In genomic region chr8:13507284-13507937, GRCm38 (mm10) we compare ENCODE assay signal across 23 mouse cellular contexts. TPM values are rescaled to one million over a fixed set of nuclear protein-coding genes. Genes with fewer than 3 reads are reported as not detected.
DNase-seq lines count a peak whose midpoint lies in the region; ATAC-seq and TF ChIP-seq lines count a peak whose summit lies in the region.
"Had no signal": no experiment of that assay in that cellular context is flagged by ENCODE, and none has a peak within 500 bp of the region (broad histone marks: within the 10 kb centered on the region; RNA-seq: fewer than 3 reads in every experiment).

No protein-coding gene starts in this region.

- no peak for TF ChIP-seq CTCF in lung, postnatal 0 days (IDR thresholded peaks at IDR 0.05)

- no peak overlapping the region for H3K9ac ChIP-seq in kidney, embryonic 16.5 days (replicated peaks; ENCODE audit: low read length)
- no peak overlapping the region for H3K9ac ChIP-seq in kidney, embryonic 14.5 days (ENCODE audit: low read depth, low read length)
- no peak overlapping the region for H3K9ac ChIP-seq in lung, postnatal 0 days (replicated peaks; ENCODE audit: low read depth)
- H3K9ac ChIP-seq in stomach, embryonic 16.5 days (ENCODE audit: low read length) = no peak overlapping the region
- H3K9ac ChIP-seq: forebrain, embryonic 12.5 days; heart, embryonic 12.5 days; limb, embryonic 12.5 days; neural tube, embryonic 12.5 days had no signal

- H3K4me1 ChIP-seq in kidney, embryonic 16.5 days (ENCODE audit: insufficient read depth, low read length) = 0 out of 2 replicates have a peak, but pooled peaks cover 6% of the 10 kb centered on the region
- H3K4me1 ChIP-seq in kidney, embryonic 14.5 days (ENCODE audit: control insufficient read depth, insufficient read depth, low read length) = no peaks in the 10 kb centered on the region
- peaks cover 3% of the 10 kb centered on the region; the same call in 1 of the 2 replicates for H3K4me1 ChIP-seq in lung, postnatal 0 days (ENCODE audit: insufficient read depth, low read depth, low read length)
- peaks cover 28% of the 10 kb centered on the region for H3K4me1 ChIP-seq in stomach, embryonic 16.5 days (ENCODE audit: control insufficient read depth, insufficient read depth, low read length)
- H3K4me1 ChIP-seq: forebrain, embryonic 12.5 days; limb, embryonic 12.5 days; neural tube, embryonic 12.5 days had no signal

- H3K27me3 ChIP-seq in kidney, embryonic 16.5 days (ENCODE audit: insufficient read depth, low read length) = 0 out of 2 replicates have a peak, but pooled peaks cover 3% of the 10 kb centered on the region
- H3K27me3 ChIP-seq in kidney, embryonic 14.5 days (ENCODE audit: control insufficient read depth, insufficient read depth, low read length) = no peaks in the 10 kb centered on the region
- H3K27me3 ChIP-seq in lung, postnatal 0 days (replicated peaks; ENCODE audit: insufficient read depth, low read length) = no peaks in the 10 kb centered on the region
- no peaks in the 10 kb centered on the region for H3K27me3 ChIP-seq in stomach, embryonic 16.5 days (ENCODE audit: control insufficient read depth, insufficient read depth, low read length)
- H3K27me3 ChIP-seq: neural tube, embryonic 12.5 days had no signal

- peak; percentile 33; the same call in 1 of the 2 replicates for ATAC-seq in kidney, embryonic 16.5 days (ENCODE audit: low FRiP score, low TSS enrichment)
- ATAC-seq in kidney, embryonic 14.5 days (ENCODE audit: low FRiP score, low TSS enrichment) = no peak
- peak; percentile 53 for ATAC-seq in lung, postnatal 0 days
- ATAC-seq in stomach, embryonic 16.5 days (ENCODE audit: insufficient read depth, low FRiP score) = peak; percentile 76

- peak overlapping the region; percentile 36; the same call in 1 of the 2 replicates for H3K27ac ChIP-seq in kidney, embryonic 16.5 days (ENCODE audit: low read length)
- H3K27ac ChIP-seq in kidney, embryonic 14.5 days (ENCODE audit: low read depth, low read length) = no peak overlapping the region
- H3K27ac ChIP-seq in lung, postnatal 0 days (ENCODE audit: low read length) = peak overlapping the region; percentile 26; the same call in 1 of the 2 replicates
- H3K27ac ChIP-seq in stomach, embryonic 16.5 days (ENCODE audit: low read length) = peak overlapping the region; percentile 67
- H3K27ac ChIP-seq: forebrain, embryonic 12.5 days; hindbrain, postnatal 0 days; limb, embryonic 12.5 days; neural tube, embryonic 12.5 days had no signal

- no peaks in the 10 kb centered on the region for H3K9me3 ChIP-seq in kidney, embryonic 16.5 days (ENCODE audit: low read length)
- no peaks in the 10 kb centered on the region for H3K9me3 ChIP-seq in kidney, embryonic 14.5 days (ENCODE audit: control insufficient read depth, low read length)
- H3K9me3 ChIP-seq in lung, postnatal 0 days (ENCODE audit: low read length) = no peaks in the 10 kb centered on the region
- no peaks in the 10 kb centered on the region for H3K9me3 ChIP-seq in stomach, embryonic 16.5 days (replicated peaks; ENCODE audit: control insufficient read depth, low read length)
- H3K9me3 ChIP-seq: forebrain, embryonic 12.5 days; heart, embryonic 12.5 days; limb, embryonic 12.5 days; neural tube, embryonic 12.5 days had no signal

- 81% methylated on average over 3 of the region's 3 CpGs for WGBS in kidney, embryonic 16.5 days
- 70% methylated on average over 3 of the region's 3 CpGs for WGBS in kidney, embryonic 14.5 days
- 57% methylated on average over 3 of the region's 3 CpGs for WGBS in lung, postnatal 0 days
- WGBS in stomach, embryonic 16.5 days = 54% methylated on average over 3 of the region's 3 CpGs

- H3K4me2 ChIP-seq in kidney, embryonic 16.5 days (replicated peaks; ENCODE audit: low read depth, low read length) = no peak overlapping the region
- H3K4me2 ChIP-seq in kidney, embryonic 14.5 days (replicated peaks; ENCODE audit: low read depth, low read length) = no peak overlapping the region
- H3K4me2 ChIP-seq in lung, postnatal 0 days (replicated peaks; ENCODE audit: low read depth, low read length) = no peak overlapping the region
- no peak overlapping the region for H3K4me2 ChIP-seq in stomach, embryonic 16.5 days (ENCODE audit: low read depth, low read length)
- H3K4me2 ChIP-seq: forebrain, embryonic 12.5 days; heart, embryonic 12.5 days; limb, embryonic 12.5 days; neural tube, embryonic 12.5 days had no signal

- TF ChIP-seq EP300 in lung, postnatal 0 days (IDR thresholded peaks at IDR 0.05) = no peak

- peak; percentile 20 to 60 for DNase-seq in adrenal gland, adult (ENCODE audit: inconsistent age in 2 of 2, low spot score in 1 of 2)
- no peak for DNase-seq in adrenal gland, postnatal 25 days
- peak; percentile 36 for DNase-seq in lung, postnatal 0 days (ENCODE audit: low spot score)
- no peak for DNase-seq in lung, postnatal 10 days
- no peak for DNase-seq in right cerebral cortex, postnatal 14 days
- DNase-seq: cerebellum, adult 11-12 months; embryo, embryonic 11 days; thymus, adult 2 months had no signal

- H3K36me3 ChIP-seq in kidney, embryonic 16.5 days (ENCODE audit: insufficient read depth, low read length) = no peaks in the 10 kb centered on the region
- H3K36me3 ChIP-seq in kidney, embryonic 14.5 days (ENCODE audit: control insufficient read depth, insufficient read depth, low read length) = no peaks in the 10 kb centered on the region
- no peaks in the 10 kb centered on the region for H3K36me3 ChIP-seq in lung, postnatal 0 days (ENCODE audit: insufficient read depth, low read length)
- H3K36me3 ChIP-seq in stomach, embryonic 16.5 days (ENCODE audit: control insufficient read depth, insufficient read depth, low read length) = no peaks in the 10 kb centered on the region
- H3K36me3 ChIP-seq: forebrain, embryonic 12.5 days; heart, embryonic 12.5 days; limb, embryonic 12.5 days; neural tube, embryonic 12.5 days had no signal

- no peak overlapping the region for H3K4me3 ChIP-seq in kidney, embryonic 16.5 days (ENCODE audit: low read length)
- H3K4me3 ChIP-seq in kidney, embryonic 14.5 days (ENCODE audit: low read length) = no peak overlapping the region
- H3K4me3 ChIP-seq in lung, postnatal 0 days (ENCODE audit: low read depth, low read length) = no peak overlapping the region
- H3K4me3 ChIP-seq in stomach, embryonic 16.5 days (replicated peaks; ENCODE audit: low read length) = no peak overlapping the region
- H3K4me3 ChIP-seq: forebrain, embryonic 12.5 days; heart, embryonic 12.5 days; limb, embryonic 12.5 days; neural tube, embryonic 12.5 days had no signal

RNA-seq across cellular contexts. Expression of gene Gas6, which starts 13.1 kb away (rescaled TPM):
- total RNA-seq in adrenal gland, postnatal 25 days (2021) = 99.3 and 166 TPM in 2 replicates
- 70.1 and 76.9 TPM in 2 replicates for polyA plus RNA-seq in kidney, embryonic 16.5 days (2015; fragmentation: Nextera tagmentation; extraction: Ambion mirVana)
- polyA plus RNA-seq in kidney, embryonic 14.5 days (2014; fragmentation: Nextera tagmentation; extraction: Ambion mirVana) = 12.0 and 18.7 TPM in 2 replicates
- 177 and 201 TPM in 2 replicates for polyA plus RNA-seq in lung, postnatal 0 days (2015; fragmentation: Nextera tagmentation; extraction: Ambion mirVana)
- polyA plus RNA-seq in stomach, embryonic 16.5 days (2015; fragmentation: Nextera tagmentation; extraction: Ambion mirVana) = 151 and 162 TPM in 2 replicates
- total RNA-seq: CH12.LX; monocyte, adult 5-6 weeks had no signal

RNA-seq across cellular contexts. Expression of gene 1700029H14Rik, which starts 54.9 kb away (rescaled TPM):
- total RNA-seq in adrenal gland, postnatal 25 days (2021) = not detected in 2 replicates
- polyA plus RNA-seq in kidney, embryonic 16.5 days (2015; fragmentation: Nextera tagmentation; extraction: Ambion mirVana) = not detected in 2 replicates
- polyA plus RNA-seq in kidney, embryonic 14.5 days (2014; fragmentation: Nextera tagmentation; extraction: Ambion mirVana) = not detected in 2 replicates
- not detected in 2 replicates for polyA plus RNA-seq in lung, postnatal 0 days (2015; fragmentation: Nextera tagmentation; extraction: Ambion mirVana)
- polyA plus RNA-seq in stomach, embryonic 16.5 days (2015; fragmentation: Nextera tagmentation; extraction: Ambion mirVana) = not detected in 2 replicates
- total RNA-seq: adrenal gland, adult 8-10 months; CH12.LX; gastrocnemius, postnatal 36 days; heart, postnatal 4 days; left cerebral cortex, adult 8-10 months had no signal
- polyA plus RNA-seq: forebrain, embryonic 12.5 days; heart, embryonic 12.5 days; limb, embryonic 12.5 days; liver, embryonic 16.5 days; neural tube, embryonic 12.5 days had no signal

Comparison
In these comparisons a context has a peak if more than half of its experiments do, and no peak if none do; other contexts are left out.
1. DNase-seq: peak in adrenal gland, adult (2 of 2) and lung, postnatal 0 days (single experiment); none in adrenal gland, postnatal 25 days (single experiment), lung, postnatal 10 days (single experiment) and right cerebral cortex, postnatal 14 days (single experiment).